Mouse (Mus musculus) lung, postnatal 10 days (tissue): ENCODE measurements around the gene Clec4g.
A peak's percentile ranks its signal among the peaks of the same experiment; 100 is the strongest.
"Not testable (repeated sequence)": the region's sequence is repeated elsewhere in the genome, so short reads cannot be mapped to it uniquely, and the experiment has no call there.

ENCODE experiments used
- DNase-seq: peaks from one replicate; pipeline ENCODE4 v3.0.0; 2021

The Clec4g gene

GRCm38 (mm10) chr8:3720551-3720950, at the start of gene Clec4g:
TSS of gene Clec4g (minus strand) at chr8:3720651.
- DNase-seq, result no peak

GRCm38 (mm10) chr8:3768641-3769040, 48.2 kb upstream of the Clec4g start:
- DNase-seq, result not testable (repeated sequence)

GRCm38 (mm10) chr8:3754261-3754850, 33.9 kb upstream of the Clec4g start:
- peak; percentile 50 for DNase-seq

DNA sequence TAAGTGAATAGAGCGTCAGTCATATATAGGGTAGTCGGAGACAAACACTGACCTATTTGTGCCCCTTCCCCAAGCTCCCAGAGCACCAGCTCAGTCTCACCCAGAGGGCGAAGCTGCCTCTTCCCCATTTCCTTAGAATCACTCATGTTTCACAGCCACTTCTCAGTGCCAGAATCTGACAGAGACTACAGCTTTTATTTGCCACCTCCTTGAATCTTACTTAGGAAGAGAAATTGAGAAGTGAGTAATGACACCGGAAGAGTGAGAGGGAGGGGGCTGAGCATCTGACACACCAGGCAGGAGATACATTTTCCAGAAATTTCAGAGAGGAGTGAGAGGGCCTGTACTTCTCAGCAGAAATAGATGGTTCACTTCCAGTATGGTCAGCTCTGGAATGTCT, 28.3 kb upstream of the Clec4g start, which contains the start of gene Cd209a:
Cd209a (minus strand) TSS at position 224 of the 400 bp plus-strand sequence.
- no peak for DNase-seq

GRCm38 (mm10) chr8:3736947-3737346, 16.5 kb upstream of the Clec4g start:
- no peak for DNase-seq

DNA sequence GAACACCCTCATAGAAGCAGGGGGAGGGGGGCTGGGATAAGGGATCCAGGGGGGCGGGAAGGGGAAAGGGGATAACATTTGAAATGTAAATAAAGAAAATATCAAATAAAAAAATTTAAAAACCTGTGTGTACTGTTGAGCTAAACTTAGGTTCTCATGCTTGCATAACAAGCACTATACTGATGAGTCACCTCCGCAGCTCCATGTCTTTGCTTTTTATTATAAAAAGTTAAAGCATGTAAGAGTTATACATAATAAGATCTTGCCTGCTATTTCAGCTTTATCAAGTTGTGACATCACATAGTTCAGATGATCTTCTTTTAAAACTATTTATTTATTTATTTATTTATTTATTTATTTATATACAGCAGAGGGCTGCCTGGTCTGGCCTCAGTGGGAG, 15.1 kb upstream of the Clec4g start:
- no peak for DNase-seq

DNA sequence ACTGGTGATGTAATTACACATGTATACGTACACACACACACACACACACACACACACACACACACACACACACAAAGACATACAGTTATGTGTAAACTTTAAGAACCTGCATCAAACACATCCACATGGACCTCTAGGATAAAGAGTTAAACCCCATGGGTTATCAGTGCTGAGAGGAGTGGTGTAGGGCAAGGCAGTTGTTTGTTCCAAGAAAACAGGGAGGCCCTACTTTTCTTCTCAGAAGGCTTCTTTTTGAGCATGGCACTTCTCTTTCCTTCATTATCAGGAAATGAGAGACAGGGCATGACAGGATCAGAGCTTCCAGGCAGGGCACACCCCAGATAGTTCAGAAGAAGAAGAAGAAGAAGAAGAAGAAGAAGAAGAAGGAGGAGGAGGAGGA, 13.6 kb upstream of the Clec4g start:
- no peak for DNase-seq

GRCm38 (mm10) chr8:3721041-3721440, 590 bp upstream of the Clec4g start:
- no peak for DNase-seq

DNA sequence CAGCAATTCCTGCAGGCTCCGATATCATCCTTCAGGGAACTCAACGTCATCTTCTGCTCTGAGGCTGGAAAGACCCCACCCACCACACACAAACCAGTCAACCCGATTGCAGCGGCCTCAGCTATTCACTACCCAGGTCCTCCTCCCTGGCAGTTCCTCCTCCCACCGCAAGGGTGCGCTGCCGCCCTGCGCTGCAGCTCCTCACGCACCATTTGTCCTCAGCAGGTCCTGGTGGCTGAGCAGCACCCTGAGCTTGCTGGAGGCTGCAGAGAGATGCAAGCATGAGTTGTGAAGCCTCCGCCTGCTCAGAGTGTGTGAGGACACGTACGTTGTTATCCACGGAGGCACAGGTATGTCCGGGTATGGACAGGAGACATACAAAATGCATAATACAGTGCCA, 1.9 kb downstream of the Clec4g start:
- peak; percentile 77 for DNase-seq

DNA sequence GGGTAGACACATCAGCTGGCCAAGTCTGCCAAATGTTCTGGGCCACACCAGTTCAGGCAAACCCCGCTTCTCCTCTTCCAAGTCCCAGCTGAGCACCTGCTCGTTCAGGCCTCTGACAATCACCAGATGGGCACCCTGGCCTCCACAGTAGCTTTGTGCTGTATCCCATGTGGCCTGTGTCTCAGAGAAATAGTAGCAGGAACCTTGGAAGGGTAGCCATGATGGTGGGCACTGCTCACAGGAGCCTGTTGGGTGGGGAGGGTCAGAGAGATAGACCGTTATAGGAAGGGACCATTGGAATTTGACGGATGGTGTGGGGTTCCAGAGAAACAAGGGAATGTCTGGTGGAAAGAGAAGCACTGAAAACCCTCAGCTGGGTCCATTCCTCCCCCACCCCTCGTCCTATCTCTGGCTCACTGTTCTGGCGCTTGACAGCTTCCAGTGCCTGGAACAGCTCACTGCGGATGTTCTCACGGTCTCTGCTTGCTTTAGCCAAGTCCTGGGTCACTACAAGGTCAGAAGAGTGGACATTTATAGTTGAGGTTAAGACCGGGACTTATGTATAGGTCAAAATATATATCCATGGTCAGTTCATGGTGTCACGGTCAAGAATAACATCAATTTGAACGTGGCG, 3.0 kb downstream of the Clec4g start:
- no peak for DNase-seq

DNA sequence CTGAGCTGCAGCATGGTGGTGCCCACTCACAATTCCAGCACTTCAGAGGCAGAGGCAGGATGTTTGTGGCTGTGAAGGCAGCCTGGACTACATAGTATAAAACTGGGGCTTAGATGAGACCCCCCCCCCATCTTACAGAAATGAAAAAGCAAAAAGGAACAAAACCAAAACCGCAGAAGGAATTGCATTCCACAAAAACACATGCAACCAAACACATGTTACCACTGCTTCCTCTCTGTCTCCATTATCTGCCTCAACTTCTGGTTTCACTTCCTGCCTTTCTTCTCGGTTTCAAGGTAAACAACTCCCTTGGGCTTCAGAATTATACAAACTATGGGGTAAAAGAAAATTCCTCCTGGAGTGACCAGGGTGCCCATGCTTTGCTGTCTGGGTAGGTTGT, 8.8 kb downstream of the Clec4g start:
- no peak for DNase-seq

DNA sequence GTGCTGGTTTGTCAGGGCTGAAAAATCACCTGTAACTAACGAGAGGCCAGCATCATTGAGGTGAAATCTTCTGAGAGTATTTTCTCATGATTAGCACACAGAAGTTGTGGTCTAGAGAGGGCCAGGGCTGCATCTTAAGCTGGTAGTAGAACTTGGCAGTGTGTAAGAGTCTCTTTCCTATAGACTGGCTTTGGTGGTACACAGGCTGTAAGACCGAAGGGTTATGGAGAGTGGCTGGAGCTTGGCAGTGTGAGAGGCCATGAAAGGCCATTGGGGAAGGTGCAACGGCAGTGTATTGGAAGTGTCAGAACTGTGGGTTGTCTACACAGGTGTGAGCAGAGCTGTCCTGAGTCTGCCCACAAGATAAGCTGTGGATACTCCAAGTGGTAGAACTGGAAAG, 10.1 kb downstream of the Clec4g start:
- no peak for DNase-seq

DNA sequence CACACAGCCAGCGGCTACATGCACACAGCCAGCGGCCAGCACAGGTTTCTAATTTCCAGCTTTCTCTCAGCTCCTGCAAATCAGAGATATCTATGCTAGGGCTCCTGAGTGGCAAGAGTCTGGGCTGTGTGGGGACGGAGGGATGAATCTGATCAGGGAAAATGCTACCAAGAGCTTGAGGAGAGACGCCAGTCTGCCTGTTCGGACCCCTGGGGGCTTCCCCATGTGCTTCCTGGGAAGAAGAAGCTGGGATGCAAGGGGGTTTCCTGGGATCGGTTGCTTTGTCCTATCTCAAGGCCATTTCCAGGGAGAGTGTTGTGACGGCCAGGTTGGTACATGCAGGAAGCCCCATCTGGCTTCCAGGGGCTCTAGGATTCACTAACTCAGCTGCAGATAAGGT, 12.8 kb downstream of the Clec4g start:
- DNase-seq, result no peak

DNA sequence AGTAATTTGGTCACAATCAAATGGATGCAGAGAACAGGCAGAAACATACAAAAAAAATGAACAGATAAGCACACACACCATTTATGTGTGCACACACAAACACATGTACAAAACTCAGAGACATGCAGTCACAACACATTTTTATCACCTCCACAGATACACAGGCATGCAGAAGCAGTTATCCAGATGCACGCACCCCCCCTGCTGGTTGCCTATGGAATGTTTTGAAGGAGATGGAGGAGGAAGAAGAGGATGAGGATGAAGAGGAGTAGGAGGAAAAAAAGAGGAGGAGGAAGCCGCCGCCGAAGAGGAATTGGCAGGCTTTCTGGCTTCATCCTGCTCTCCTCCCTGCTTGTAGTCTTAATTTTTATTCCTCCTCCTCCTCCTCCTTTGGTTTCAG, 14.7 kb downstream of the Clec4g start:
- peak; percentile 21 for DNase-seq

- peak; percentile 26 for DNase-seq
Measured at GRCm38 (mm10) chr8:3701491-3701890, 19.0 kb downstream of the Clec4g start.

DNA sequence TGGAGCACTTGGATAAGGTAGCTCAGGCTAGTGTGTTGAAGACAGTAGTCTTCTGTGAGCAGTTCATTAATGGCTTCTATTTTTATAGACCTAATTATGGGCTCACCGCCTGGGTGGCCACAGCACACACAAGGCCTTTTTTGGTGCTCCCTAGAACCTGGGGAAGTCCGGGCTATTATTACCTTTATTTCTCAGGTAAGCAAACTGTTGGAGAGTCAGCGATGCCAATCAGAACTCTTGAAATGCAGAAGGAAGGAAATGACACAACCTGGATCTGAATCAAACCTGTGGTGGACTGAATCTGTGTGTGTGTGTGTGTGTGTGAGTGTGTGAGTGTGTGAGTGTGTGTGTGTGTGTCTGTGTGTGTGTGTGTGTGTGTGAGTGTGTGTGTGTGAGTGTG, 26.3 kb downstream of the Clec4g start, which contains the start of gene Fcer2a:
Fcer2a (minus strand) TSS at position 55 of the 400 bp plus-strand sequence.
- DNase-seq, result no peak

- no peak for DNase-seq
Measured at GRCm38 (mm10) chr8:3690774-3691173, 29.7 kb downstream of the Clec4g start.

DNA sequence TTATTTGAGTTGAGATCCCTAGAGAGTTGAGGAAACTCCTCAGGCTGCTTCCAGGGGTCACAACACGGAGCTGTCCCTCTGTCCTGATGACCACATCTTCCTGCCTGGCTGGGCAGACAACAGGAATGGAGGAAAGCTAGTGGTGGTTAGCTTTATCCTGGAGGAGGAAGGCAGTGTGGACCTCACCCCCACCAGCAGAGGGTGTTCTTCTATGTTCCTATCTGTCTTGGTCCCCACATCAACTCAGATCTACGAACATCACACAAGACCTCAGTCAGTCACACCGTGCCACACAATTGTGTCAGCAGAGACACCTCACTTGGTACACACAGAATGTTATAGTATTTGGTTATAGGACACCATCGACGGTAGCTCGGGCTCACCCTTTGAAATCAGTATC, 32.9 kb downstream of the Clec4g start:
- no peak for DNase-seq

GRCm38 (mm10) chr8:3685422-3685821, 35.0 kb downstream of the Clec4g start:
- DNase-seq, result no peak

GRCm38 (mm10) chr8:3684530-3684929, 35.9 kb downstream of the Clec4g start:
- no peak for DNase-seq

GRCm38 (mm10) chr8:3683408-3684176, 36.9 kb downstream of the Clec4g start:
- DNase-seq, result no peak

DNA sequence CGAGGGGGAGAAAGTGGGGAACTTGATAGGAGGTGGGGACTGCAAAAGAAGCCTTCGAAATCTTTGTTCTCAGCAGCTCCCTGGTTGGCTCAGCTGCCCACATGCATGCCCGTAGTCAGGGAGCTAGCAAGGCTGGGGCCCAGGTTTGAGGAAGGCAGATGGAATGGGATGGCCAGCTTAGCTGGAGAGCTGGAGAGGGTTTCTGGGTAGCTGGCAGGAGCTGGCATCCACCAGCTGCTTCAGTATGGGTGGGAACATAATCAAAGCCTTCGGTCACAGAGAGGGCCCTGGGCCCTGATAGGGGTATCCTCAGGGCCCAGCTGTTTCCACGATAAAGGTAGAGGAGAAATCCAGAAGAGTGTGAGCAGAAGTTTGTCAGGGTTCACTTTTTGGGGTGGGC, 38.0 kb downstream of the Clec4g start:
- DNase-seq, result no peak

GRCm38 (mm10) chr8:3679656-3680055, 40.8 kb downstream of the Clec4g start:
- DNase-seq, result no peak

DNA sequence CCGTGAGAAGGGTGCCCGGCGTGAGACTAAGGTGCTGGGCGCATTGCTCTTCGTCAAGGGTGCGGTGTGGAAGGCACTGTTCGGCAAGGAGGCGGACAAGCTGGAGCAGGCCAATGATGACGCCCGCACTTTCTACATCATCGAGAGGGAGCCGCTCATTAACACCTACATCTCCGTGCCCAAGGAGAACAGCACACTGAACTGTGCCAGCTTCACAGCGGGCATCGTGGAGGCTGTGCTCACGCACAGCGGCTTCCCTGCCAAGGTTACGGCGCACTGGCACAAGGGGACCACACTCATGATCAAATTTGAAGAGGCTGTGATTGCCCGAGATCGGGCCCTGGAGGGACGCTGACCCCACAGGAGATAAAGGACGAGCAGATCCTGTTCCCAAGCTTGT, 41.2 kb downstream of the Clec4g start:
- no peak for DNase-seq
